Mouse (Mus musculus) embryonic facial prominence, embryonic 14.5 days (tissue): ENCODE results near the gene Zfp383. TPM values are rescaled to one million over a fixed set of nuclear protein-coding genes. Genes with fewer than 3 reads are reported as not detected.
"Not testable (repeated sequence)": the region's sequence is repeated elsewhere in the genome, so short reads cannot be mapped to it uniquely, and the experiment has no call there.

Experiments used
- ATAC-seq: fragments of 200-750 bp; cut with Nextera tagmentation; 2 replicates; pipeline ENCODE4 v1.8.0; 2017; ENCODE audit warnings: low read depth, moderate number of reproducible peaks, moderate TSS enrichment
- DNase-seq: peaks from one replicate; pipeline ENCODE4 v3.0.0-alpha.2; 2015; ENCODE audit warnings: low spot score
- H3K27ac ChIP-seq: fragments of 300-500 bp; sonication (generic); replicated peaks from 2 replicates; pipeline ENCODE4 v1.5.1; 2014; ENCODE audit warnings: low read depth, mild to moderate bottlenecking, low read length, moderate library complexity
- H3K27me3 ChIP-seq: fragments of 300-500 bp; sonication (generic); replicated peaks from 2 replicates; pipeline ENCODE4 v1.6.1; 2014; ENCODE audit warnings: low read length; ENCODE audit not compliant: control insufficient read depth, insufficient read depth
- H3K36me3 ChIP-seq: fragments of 300-500 bp; sonication (generic); 2 replicates; pipeline ENCODE4 v1.6.1; 2014; ENCODE audit warnings: low read length, mixed read lengths; ENCODE audit not compliant: control insufficient read depth, insufficient read depth
- H3K4me1 ChIP-seq: fragments of 300-500 bp; sonication (generic); 2 replicates; pipeline ENCODE4 v1.6.1; 2014; ENCODE audit warnings: antibody characterized with exemption, low read length; ENCODE audit not compliant: control insufficient read depth, insufficient read depth
- H3K4me2 ChIP-seq: fragments of 300-500 bp; sonication (generic); 2 replicates; pipeline ENCODE4 v1.6.1; 2014; ENCODE audit warnings: low read depth, mild to moderate bottlenecking, low read length, moderate library complexity, mixed read lengths
- H3K4me3 ChIP-seq: fragments of 300-500 bp; sonication (generic); 2 replicates; pipeline ENCODE4 v1.5.1; 2014; ENCODE audit warnings: low read depth, mild to moderate bottlenecking, low read length
- H3K9ac ChIP-seq: fragments of 300-500 bp; sonication (generic); 2 replicates; pipeline ENCODE4 v1.6.1; 2014; ENCODE audit warnings: low read depth, mild to moderate bottlenecking, low read length, moderate library complexity, mixed read lengths
- H3K9me3 ChIP-seq: fragments of 300-500 bp; sonication (generic); 2 replicates; pipeline ENCODE4 v1.6.1; 2016; ENCODE audit warnings: low read length; ENCODE audit not compliant: control insufficient read depth
- WGBS: fragments of 180-500 bp; shearing (Covaris S2); extraction: QIAGEN DNeasy Blood & Tissue Kit; methylation state at CpG from one replicate; pipeline ENCODE4 v1.1.7; 2014; 5-methylcytosine and 5-hydroxymethylcytosine counted together
- polyA plus RNA-seq: library from polyadenylated mRNA; unstranded; fragments of >200 nt; fragmentation: Nextera tagmentation; extraction: Ambion mirVana; gene quantifications from 2 replicates; pipeline ENCODE4 v1.2.1, GENCODE M21; 2014

The Zfp383 gene
- 9.9 and 10.1 TPM in 2 replicates for polyA plus RNA-seq

DNA sequence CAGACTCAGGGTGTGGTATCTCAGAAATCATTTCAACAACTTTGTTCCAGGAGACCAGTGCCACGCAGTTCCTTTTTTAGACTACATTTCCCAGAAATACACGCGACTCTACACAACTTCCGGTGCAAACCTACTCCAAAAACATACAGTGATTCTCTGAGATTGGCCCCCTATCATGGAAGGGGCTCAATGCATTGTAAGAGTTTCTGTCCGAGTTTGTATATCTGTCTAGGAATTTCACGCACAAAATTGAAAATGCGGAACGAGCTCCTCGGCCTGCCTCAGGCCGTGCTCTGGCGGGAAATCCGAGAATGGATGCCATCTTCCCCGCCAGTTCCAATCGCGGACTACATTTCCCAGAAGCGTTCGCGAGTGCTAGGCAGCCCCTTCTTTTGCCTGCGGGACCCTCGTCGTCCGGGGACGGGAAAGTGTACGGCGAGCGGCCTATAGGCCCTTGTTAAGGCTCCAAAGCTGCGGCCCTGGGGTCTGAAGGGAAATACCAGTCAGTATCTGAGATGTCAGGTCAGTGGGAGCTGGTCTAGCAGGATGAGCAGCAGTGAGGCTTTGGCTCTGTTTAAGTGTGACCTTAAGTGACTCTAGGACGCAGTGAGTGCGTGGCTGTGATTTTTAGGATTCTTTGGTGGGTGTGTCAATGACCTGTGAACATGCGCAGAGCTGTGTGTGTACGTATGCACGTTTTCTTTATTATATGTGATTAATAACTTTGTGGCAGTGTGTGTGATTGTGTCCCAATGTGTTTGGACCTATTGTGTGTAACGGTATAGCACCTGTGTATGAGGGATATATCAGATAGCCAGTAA, at the start of gene Zfp383:
Gene Zfp383 (plus strand): TSS at position 94 of the 821 bp plus-strand sequence.
- peak within 1 kb of the TSS; percentile 79 for H3K9ac ChIP-seq
- DNase-seq (peak; percentile 96), ATAC-seq (peak; percentile 90)
- no peaks in the 10 kb centered on the region for H3K27me3 ChIP-seq
- under 1% methylated on average over 33 of the region's 33 CpGs for WGBS
- peak within 1 kb of the TSS; percentile 72 for H3K4me3 ChIP-seq
- H3K36me3 ChIP-seq, result peaks cover 33% of the 10 kb centered on the region
- peak within 1 kb of the TSS; percentile 70 for H3K4me2 ChIP-seq
- peaks cover 16% of the 10 kb centered on the region for H3K4me1 ChIP-seq
- no peaks in the 10 kb centered on the region for H3K9me3 ChIP-seq
- H3K27ac ChIP-seq, result peak within 1 kb of the TSS; percentile 95

DNA sequence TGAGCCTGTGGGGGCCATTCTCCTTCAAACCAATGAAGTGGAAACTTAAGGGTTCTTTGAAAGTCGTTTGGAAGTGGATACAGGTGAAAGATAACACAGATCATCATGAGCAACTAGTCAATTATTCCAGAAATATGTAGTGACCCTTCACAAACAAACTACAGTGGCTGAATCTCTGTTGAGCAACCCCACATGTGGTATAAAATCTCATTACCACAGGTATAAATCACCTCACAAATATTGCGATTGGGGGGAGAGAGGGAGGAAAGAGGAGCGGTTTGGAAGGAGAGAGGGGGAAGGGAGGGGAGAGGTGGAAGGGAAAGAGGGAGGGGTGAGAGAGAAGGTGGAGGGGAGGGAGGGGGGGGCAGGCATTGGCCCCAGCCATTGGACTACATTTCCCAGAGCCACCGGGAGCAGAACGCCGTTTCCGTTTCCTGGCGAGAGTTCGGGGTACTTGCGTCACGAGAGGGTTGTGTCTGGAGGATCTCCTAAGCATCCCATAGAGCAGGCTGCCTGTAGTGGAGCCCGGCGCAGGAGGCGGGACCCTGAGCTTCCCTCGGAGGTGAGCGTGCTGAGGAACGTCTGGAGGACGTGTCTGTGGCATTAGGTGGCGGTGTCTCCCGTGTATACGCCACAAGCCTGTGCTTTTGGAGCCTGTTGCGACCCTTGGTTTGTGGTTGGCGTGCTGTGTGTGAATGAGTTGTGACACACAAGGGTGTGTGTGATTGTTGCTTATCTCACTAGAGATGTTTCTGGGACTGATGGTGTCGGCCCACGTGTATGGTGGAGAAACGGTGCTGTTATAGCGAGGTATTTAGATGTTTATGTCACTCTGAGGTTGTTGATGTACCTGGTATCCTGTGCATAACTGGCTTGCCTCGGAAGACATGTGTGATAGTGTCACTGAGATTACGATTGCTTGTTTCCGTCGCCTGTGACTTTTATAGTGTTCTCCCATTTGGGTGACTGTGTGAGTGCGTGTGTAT, 48.2 kb upstream of the Zfp383 start, which contains the start of gene Zfp420:
Gene Zfp420 (plus strand): TSS at position 448 of the 986 bp plus-strand sequence.
- Histone ChIP-seq H3K4me2 (peak within 1 kb of the TSS; percentile 75), H3K9ac (peak within 1 kb of the TSS; percentile 73), H3K36me3 (peaks cover 5% of the 10 kb centered on the region), H3K27me3 (no peaks in the 10 kb centered on the region), H3K27ac (peak within 1 kb of the TSS; percentile 40; the same call in 1 of the 2 replicates), H3K4me1 (0 out of 2 replicates have a peak, but pooled peaks cover 5% of the 10 kb centered on the region), H3K4me3 (peak within 1 kb of the TSS; percentile 61), H3K9me3 (no peaks in the 10 kb centered on the region)
- peak; percentile 97 for DNase-seq
- ATAC-seq, result peak; percentile 99
- WGBS, result 5% methylated on average over 32 of the region's 32 CpGs

DNA sequence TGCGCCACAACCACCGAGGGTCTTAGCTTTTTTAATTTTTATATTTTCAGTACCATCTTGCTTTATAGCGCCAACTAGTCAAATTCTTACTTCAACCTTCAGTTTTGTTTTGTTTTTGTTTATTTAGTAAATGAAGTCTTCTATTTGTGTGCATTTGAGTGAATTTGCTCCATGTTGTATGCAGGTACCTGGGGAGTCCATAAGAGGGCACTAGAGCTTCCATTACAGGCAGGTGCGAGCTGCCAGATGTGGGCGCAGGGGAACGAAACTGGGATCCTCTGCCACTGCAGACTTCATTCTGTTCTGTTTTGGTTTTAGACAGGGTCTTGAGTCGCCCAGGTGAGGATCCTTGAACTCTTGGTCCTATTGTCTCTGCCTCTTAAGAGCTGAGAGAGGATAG, 46.4 kb upstream of the Zfp383 start:
- ATAC-seq, result no peak
- Histone ChIP-seq H3K9me3 (no peaks in the 10 kb centered on the region), H3K4me2 (no peak overlapping the region), H3K36me3 (peaks cover 5% of the 10 kb centered on the region), H3K27ac (no peak overlapping the region), H3K9ac (no peak overlapping the region), H3K4me1 (0 out of 2 replicates have a peak, but pooled peaks cover 5% of the 10 kb centered on the region), H3K27me3 (no peaks in the 10 kb centered on the region), H3K4me3 (no peak overlapping the region)
- no peak for DNase-seq
- 88% methylated on average over 7 of the region's 7 CpGs for WGBS

DNA sequence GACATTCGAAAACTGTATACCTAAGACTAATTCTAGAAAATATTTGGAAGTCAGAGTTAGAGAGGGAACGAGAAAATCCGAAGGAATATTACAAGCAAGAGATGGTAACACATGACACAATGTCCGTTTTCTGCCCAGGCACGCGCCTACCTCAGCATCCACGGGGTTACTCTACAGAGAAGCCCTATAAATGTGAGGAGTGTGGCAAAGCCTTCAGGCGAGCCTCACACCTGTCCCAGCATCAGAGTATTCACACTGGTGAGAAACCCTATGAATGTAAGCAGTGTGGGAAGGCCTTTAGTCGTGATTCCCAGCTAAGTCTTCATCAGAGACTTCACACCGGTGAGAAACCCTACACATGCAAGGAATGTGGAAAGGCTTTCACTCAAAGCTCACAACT, 33.8 kb upstream of the Zfp383 start:
- WGBS, result 93% methylated on average over 10 of the region's 10 CpGs

DNA sequence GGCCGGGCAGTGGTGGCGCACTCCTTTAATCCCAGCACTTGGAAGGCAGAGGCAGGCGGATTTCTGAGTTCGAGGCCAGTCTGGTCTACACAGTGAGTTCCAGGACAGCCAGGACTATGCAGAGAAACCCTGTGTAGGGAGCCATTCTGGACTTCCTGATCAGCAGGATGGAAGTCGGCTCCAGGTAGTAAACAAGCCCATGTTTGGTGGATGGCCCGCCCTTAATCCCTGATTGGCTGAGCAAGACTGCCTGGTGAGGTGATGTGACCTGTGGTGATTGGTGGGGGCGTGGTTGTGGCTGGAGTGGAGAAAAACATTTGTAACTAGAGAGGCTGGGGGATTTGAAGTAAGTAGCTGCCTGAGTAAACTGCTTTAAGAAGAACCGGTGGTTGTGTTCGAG, 30.5 kb upstream of the Zfp383 start:
- H3K27ac ChIP-seq, H3K4me1 ChIP-seq, H3K27me3 ChIP-seq, H3K4me3 ChIP-seq, H3K4me2 ChIP-seq, DNase-seq, H3K9ac ChIP-seq, ATAC-seq: not testable (repeated sequence)
- Histone ChIP-seq H3K9me3 (peaks cover 44% of the 10 kb centered on the region), H3K36me3 (peaks cover 43% of the 10 kb centered on the region)
- 91% methylated on average over 9 of the region's 9 CpGs for WGBS

More for the DNA sequence above, 33.8 kb upstream of the Zfp383 start:
- Histone ChIP-seq H3K9ac (no peak overlapping the region), H3K36me3 (peaks cover 46% of the 10 kb centered on the region), H3K4me1 (no peaks in the 10 kb centered on the region), H3K27me3 (no peaks in the 10 kb centered on the region), H3K27ac (no peak overlapping the region), H3K4me2 (no peak overlapping the region), H3K4me3 (no peak overlapping the region), H3K9me3 (peaks cover 49% of the 10 kb centered on the region)
- ATAC-seq (no peak), DNase-seq (no peak)

DNA sequence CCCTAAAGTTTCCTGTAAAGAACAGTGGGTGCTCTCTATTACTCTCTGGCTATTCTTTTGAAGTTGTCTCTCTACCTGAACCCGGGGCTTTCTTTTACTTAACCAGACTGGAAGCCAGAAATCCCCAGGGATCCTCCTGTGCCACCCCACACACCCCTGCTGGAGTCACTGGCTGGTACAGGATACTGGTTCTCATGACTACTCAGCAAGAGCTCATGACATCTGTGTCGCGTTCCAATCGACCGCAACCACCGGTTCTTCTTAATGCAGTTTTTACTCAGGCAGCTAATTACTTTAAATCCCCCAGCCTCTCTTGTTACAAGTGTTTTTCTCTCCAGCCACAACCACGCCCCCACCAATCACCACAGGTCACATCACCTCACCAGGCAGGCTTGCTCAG, 28.0 kb upstream of the Zfp383 start:
- Histone ChIP-seq H3K27me3 (no peaks in the 10 kb centered on the region), H3K4me1 (no peaks in the 10 kb centered on the region), H3K4me2 (no peak overlapping the region), H3K27ac (no peak overlapping the region), H3K4me3 (no peak overlapping the region), H3K36me3 (peaks cover 24% of the 10 kb centered on the region), H3K9ac (no peak overlapping the region), H3K9me3 (peaks cover 37% of the 10 kb centered on the region)
- ATAC-seq, result peak; percentile 88
- peak; percentile 79 for DNase-seq
- WGBS, result 53% methylated on average over 7 of the region's 7 CpGs

DNA sequence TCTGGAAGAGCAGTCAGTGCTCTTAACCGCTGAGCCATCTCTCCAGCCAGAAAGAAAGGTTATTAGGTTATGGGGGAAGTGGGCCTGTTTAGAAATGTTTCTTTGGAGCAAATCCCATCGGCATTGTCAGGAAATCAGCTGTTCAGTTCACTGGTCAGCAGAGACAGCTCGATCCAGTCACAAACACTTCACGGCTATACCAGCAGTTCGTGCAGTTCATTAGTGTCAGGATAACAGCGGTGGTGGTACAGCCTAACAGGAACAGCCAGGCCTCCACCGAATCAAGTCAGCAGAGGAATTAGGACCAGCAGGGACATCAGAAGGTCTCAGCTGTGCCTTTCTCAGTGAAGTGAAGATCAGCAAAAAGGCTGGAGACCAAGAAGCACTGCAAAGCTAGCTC, 27.1 kb upstream of the Zfp383 start:
- Histone ChIP-seq H3K4me3 (no peak overlapping the region), H3K27ac (no peak overlapping the region), H3K36me3 (peaks cover 16% of the 10 kb centered on the region), H3K27me3 (no peaks in the 10 kb centered on the region), H3K4me2 (no peak overlapping the region), H3K9me3 (peaks cover 33% of the 10 kb centered on the region), H3K4me1 (no peaks in the 10 kb centered on the region), H3K9ac (no peak overlapping the region)
- DNase-seq (no peak), ATAC-seq (no peak)
- 91% methylated on average over 7 of the region's 7 CpGs for WGBS

DNA sequence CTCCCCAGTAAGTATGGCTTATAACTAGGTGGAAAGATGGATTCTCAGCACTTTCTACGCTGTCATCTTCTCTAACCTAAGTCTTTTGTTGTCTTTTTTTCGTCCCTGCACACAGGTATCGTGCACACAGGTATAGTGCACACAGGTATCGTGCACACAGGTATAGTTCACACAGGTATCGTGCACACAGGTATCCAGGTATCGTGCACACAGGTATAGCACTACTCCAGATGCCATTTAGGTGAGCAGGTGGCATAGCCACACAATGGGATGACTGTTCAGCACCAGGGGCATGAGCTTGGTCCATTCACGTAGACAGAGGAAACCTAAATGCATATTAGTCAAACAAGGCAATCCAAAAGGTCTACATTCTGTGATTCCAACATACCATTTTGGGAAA, 17.5 kb upstream of the Zfp383 start:
- WGBS, result 94% methylated on average over 7 of the region's 7 CpGs
- Histone ChIP-seq H3K9me3 (peaks cover 70% of the 10 kb centered on the region), H3K36me3 (peaks cover 54% of the 10 kb centered on the region), H3K9ac (no peak overlapping the region), H3K27me3 (no peaks in the 10 kb centered on the region), H3K4me2 (no peak overlapping the region), H3K27ac (no peak overlapping the region), H3K4me1 (no peaks in the 10 kb centered on the region), H3K4me3 (no peak overlapping the region)
- no peak for DNase-seq
- no peak for ATAC-seq
